Mouse (Mus musculus) heart, adult 11 months (tissue): ENCODE data around the gene Stat5b.
A peak's percentile ranks its signal among the peaks of the same experiment; 100 is the strongest.

Source experiments
- DNase-seq: peaks from one replicate; pipeline ENCODE4 v3.0.0; 2022

Stat5b gene

DNA sequence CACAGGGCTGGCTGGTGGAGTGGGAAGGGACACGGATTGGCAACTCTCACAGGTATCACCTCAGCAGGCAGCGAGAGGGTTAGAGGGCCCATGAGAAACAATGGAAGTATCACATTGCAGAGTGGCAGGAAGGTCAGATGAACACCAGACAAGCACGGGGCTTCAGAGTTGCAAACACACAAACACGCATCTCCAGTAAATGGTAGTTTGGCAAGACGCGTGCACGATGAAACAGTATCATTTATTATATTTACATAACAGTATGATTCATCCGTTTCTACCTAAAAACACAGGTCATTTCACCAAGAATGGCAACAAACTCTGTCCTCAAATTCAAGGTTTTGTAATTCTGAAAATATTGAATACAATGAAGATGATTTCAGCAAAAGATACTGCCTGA lies 11.0 kb downstream of the Stat5b start:
- no peak for DNase-seq

DNA sequence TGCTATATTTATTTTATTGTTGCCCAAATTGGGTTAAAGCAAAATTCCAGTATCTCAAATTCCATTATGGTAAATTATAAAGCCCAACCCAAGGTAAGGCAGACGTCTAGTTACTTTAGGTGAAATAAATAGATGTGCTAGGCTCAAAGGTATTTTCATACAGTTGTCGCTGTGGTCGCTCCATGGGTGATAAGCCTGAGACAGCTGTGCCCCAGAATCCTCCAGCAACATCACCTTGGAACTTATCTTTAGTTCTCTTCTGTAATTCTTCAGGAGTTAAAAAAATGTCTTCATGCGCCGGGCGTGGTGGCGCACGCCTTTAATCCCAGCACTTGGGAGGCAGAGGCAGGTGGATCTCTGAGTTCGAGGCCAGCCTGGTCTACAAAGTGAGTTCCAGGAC lies 11.6 kb downstream of the Stat5b start:
- no peak for DNase-seq

DNA sequence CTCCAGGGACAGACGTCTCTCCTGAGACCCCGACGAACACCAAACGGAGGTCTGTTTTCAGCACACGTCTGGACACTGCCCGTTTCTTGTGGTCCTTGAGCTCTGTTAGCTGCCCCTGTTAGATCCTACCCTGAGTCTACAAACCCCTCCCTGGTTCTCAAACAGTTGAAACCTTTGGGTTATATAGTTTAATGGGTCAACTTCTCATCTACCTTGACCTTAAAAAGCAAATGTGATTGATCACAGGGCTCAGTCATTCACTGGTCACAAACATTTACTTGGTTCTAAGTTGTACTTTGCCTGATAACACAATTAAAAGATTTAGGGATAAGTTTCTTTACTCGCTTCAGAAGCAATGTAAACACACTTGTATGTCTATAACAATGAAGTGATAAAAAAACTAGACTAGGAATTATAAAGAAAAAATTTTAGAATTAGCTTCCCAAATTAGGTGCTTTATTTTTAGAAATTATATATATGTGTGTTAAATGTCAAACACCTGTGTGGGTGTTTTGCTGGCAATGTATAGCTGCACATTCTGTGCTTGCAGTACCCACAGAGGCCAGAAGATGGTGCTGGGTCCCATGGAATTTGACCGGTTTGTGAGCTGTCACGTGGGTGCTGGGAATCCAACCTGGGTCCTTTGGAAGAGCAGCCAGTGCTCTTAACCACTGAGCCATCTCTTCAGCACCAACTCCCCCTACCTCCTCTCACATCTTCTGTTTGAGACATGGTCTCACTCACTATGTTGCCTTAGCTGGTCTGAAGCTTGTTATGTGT lies 13.4 kb downstream of the Stat5b start:
- no peak for DNase-seq

DNA sequence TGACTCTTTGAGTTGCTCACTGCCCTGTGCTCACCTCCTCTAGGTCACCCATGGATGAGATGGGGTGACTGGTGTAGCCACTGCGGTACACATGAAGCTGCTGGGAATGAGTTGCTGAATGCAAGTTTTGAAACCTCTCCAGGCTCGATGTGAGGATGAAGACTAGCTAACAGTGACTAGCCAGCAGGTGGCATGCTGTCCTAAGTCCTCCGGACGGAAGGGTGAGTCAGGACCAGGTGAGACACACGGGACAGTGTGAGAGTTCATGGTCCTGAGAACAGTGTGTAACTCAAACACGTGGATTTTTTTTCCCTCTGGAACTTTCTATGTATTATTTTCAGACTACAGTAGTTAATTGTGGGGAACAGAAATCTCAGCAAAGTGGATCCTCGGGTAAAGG lies 17.1 kb downstream of the Stat5b start:
- DNase-seq, result no peak

DNA sequence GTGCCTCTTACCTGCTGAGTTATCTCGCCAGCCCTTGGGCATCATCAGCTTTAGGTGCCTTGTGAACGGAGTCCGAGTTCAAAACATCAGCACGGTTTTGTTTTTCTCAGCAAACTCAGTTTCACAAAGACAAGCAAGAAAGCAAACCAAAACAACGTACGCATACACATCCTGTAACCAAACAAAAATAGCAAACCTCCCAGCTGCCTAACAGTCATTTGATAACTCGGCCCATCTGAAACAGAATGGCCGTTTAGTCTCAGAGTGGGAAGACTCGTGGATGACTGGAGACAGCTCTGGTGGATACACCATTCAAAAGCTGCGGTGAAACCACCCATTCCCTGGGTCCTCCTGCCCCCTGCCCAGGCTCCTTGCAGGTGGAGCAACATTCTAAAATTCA lies 19.1 kb downstream of the Stat5b start:
- DNase-seq, result no peak

DNA sequence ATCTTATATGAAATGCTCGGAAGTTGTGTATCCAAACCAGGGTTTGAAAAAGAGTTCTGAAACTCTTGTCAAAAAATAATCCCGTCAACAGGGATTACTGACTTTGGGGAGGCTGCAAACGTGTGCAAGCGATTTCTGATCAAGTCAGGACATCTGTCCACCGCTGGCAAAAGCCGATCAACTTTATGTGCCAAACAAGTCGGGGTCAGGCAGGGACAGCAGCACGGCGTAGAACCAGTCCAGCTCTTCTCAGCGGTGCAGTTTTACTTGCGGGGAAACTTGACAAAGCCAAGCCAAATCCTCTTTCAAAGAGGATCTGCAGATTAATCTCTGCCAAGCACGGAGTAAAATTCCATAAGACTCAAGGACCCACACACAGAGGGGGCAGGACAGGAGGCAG lies 20.8 kb downstream of the Stat5b start:
- no peak for DNase-seq

DNA sequence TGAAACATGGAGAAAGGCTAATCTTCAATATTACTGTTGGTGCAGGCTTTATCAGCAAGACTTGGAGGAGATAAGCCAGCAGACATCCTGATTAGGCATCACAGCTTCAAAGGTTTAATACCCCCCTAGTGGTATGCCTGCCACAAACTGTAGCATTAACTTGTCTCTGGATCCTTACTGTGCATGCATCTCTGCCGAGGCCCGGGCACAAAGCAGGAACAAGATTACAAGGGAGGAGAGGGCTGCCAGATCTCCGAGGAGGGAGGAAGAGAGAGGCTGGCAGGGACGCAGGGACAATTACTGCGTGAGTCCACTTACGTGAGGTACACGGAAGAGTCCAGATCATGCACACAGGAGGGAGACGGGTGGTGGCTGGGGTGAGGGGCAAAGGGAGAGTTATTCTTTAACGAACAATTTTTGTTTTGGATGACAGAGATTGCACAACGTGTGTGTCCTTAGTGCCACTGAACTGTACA lies 21.8 kb downstream of the Stat5b start:
- peak; percentile 95 for DNase-seq

DNA sequence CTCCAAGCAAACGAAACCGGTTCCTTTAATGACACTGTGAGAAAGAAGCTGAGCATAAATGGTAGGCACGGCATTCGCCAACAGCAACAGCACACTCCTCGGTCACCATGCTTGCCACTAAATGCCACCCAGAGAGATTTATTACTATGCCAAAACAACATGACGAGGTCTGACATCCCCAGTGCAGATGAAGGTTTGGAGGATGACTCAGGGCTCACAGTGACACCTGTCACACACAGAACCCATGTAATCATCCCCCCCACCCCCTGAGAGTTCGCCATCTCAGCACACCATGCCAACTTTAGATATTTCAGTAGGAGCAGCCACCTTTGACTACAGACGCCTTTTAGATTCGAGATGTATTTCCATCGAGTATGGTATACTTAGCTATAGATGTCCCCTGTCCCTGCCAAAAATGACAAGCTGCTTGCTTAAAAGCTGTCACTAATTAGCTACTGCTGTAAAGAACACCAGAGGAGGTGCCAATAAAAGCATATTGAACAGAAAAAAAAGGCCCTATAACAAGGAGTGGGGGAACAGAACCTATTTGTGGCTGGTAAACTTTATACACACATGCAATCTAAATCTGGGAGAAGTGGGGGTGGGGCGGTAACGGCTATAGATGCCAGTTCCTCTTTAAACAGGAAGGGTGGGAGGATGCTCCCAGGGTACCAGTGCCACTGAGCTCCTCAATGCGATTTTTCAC lies 24.2 kb downstream of the Stat5b start:
- peak; percentile 94 for DNase-seq

DNA sequence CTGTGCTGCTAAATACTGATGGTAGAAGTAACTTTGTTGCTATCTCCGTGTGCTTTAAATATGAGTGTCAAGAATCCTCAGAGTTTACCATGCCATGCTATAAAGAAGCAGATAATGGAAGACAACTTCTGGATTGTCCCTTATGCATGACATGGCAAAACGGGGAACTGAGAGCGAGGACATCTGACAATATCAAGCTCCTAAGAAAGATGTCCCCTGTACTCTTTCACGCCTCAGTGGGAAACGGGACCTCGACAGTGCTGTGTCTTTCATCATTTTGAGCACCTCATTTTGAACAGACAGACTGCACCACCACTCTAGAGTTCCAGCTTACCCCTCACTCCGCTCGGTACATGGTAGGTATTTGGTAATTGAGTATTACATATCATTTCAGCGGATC lies 25.1 kb downstream of the Stat5b start:
- DNase-seq, result no peak

DNA sequence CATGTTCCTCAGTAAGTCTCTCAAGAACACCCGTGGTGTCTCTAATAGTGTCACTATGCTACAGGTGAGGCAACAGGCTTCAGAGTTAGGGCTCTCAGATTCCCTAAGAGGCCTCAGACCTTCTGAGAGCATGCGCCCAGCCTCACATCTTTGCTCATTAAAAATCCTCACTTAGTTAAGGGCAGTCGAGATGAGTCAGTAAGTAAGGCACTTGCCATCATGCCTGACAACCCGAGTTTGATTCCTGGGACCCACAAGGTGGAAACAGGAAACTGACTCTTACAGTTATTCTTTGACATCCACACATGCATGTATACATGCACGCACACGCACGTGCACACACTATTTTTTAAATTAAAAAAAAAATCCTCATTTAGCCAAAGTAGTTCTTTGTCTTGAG lies 26.0 kb downstream of the Stat5b start:
- DNase-seq, result no peak

DNA sequence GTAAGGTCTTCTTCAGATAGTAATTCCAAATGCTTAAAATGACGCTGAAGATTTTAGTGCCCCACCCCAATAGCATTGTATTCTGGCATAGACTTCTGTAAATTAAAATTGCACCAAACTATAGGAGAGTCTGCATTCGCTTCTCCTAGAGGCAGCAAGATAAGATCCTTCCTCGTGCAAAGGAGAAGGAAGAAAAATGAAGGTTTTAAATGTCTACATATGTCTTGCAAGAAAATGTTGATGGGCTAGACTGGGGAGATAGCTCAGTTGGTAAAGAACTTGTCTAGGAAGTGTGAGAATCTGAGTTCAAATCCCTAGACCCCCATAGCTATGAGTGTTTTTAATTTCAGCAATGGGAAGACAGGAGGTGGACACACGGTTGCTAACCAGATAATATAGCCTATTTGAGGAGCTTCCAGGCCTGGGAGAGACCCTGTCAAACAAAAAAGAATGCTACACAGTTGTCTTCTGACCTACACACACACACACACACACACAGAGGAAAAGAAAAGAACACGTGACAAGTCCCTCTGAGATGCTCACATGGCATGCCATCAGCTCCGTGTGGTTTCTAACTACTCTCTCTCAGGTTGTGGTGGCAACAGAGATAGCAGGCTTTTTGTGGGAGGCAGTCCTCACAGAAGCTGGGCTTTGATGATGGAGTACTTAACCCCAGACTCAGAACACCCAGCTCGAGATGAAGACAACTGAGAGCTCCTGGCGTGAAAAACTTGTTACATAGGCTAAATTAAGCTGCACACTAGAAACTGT lies 26.8 kb downstream of the Stat5b start:
- no peak for DNase-seq

DNA sequence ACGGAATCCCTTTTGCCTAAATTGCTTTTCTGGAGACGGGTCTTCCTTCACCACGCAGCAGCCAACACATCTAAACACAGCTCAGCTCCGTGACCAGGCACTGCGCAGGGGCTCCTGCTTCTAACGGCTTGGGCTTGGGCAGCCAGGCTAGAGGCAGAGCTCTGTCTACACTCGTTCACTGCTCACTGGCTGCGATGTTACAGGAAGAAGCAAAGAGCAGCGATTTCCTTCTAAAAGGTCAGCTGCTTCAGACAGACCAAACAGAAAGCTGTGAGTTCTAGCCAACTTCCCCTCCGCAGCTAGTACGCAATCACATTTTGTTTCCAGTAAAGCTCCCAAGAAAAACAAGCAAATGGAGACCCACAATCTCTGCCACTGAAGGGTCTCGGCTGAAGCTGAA lies 28.2 kb downstream of the Stat5b start:
- DNase-seq, result peak; percentile 98

DNA sequence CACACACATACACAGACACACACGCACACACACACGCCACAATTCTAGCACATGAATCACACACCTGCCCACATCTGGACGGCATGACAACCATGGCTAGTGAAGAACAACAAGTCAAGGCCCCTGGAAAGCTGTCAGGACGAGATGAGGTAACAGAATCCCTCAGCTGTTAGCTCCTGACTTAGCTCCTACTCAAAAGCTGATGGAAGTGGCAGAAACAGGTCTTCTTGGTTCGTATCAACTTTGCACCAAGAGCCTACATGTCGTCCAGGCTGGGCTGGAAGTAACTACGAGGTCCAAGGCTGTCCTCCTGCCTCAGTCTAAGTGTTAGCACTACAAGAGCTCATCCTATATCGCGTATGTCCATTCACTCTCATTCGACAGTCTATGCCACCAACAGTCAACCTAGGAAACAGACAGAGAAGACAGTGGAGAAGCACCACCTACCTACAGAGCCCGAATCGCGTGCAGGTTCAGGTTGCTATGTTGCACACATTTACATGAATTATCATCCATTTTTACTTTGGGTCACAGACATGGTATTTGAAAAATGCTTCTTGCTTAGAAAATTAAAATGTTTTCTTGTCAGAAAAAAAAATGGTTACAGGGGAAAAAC lies 28.8 kb downstream of the Stat5b start:
- DNase-seq, result no peak

DNA sequence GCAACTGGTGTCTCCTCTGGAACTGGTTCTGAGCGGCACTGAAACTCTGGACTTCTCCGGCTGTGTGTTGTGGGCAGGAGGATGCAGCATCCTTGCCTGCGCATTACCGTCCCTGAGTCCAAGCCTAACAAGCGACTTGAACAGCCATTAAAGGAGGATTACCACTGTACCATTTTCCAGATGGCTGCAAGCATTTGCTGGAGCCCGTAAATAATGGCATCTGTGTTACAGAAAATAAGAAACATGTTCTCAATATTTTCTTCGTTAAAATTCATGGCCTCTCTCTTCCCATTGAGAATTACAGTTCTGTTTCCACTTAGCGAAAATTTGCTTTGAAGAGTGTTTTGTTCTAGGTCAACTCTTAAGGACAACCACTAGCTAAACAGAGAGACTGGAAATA lies 30.5 kb downstream of the Stat5b start:
- DNase-seq, result no peak

DNA sequence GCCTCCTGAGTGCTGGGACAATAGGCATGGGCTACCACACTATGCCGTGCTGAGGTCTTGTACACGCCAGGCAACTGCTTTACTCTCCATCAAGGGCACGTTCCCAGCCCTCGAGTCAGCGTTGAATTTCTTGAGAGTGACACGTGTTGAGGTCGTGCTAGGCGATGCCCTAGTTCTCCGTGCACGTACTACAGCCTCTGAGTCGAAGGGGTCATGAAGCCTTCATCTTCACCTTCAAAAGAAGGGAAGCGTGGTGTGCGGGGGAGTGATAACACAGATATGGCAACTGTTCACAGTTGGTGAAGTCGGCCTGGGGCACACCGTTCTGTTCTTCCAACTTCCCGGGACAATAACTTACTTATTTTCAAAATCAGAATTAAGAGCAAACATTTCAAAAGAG lies 30.9 kb downstream of the Stat5b start:
- DNase-seq, result no peak

DNA sequence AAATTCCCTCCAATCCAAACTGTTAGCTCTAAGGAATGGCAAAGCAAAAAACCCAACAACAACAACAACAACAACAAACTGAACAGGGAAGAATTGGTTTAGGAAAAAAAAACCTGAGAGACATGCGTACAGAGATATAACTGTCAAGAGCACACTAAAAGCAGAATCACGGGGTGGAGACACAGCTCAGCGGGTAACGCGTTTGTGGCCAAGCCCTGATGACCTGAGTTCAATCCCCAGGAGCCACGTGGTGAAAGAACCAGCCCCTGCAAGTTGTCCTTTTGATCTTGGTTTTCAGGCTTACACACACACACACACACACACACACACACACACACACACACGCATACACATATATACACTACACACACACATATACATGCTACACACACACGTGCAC lies 31.5 kb downstream of the Stat5b start:
- no peak for DNase-seq

DNA sequence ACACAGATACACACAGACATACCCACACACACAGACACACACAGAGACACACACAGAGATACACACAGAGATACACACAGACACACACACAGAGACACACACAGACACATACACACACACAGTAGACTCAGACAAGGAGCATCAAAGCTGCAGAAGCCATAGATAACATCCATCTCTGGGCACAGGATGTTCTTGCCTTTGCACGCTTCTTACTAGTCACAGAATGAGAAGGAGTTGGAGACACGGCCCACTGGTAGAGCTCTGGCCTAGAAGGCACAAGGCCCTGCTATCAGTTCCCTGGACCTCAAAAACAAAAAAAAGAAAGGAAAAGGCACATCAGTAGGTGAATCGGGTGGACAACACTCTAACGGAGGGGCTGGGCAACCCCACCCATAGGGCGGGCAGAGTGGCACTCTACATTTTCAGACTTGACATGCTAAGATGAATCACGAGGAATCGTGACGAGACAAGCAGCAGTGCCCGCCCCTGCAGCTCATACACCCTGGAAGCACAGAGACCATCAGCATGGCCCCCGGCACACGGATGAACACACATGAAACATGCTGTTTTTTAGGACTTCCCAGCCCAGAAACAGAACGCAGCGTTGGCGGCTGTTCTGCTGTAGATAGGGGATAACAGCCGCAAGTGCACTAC lies 32.0 kb downstream of the Stat5b start:
- DNase-seq, result no peak

DNA sequence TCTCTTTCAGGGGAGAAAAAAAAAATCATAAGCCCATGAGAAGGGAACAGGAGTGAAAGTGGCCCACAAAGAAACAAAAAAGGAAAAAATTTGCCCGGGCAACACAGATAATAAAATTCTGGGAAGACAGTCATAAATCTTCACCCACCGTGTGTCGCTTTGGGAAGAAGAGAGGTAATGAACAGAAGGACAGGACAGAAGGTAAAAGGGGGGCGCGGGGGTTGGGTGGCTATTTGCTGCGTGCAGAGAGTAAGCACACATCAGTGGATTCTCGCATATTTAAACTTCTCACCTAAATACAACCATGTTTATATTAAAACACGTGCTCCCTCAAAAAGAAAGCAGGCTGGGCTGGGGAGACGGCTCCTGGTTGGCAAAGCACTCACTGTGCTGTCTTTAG lies 33.2 kb downstream of the Stat5b start:
- no peak for DNase-seq

DNA sequence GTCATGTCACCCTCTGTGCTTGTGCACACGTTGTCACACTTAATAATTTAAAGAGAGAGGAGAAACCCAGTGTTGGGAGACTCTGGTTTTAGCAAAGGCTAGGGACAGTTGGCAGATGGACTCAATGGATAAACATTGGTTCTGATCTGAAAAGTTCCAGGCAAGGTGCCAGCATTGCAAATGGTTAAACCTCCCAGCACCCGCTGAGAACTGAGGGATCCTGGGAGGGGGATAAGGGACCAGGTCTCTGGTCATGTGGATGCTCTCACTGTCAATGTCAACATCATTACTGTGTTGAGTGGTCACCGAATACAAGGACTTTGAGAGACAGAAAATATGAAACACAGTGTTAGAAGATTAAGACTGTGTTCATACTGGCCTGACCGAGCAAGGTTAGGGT lies 33.7 kb downstream of the Stat5b start:
- no peak for DNase-seq

DNA sequence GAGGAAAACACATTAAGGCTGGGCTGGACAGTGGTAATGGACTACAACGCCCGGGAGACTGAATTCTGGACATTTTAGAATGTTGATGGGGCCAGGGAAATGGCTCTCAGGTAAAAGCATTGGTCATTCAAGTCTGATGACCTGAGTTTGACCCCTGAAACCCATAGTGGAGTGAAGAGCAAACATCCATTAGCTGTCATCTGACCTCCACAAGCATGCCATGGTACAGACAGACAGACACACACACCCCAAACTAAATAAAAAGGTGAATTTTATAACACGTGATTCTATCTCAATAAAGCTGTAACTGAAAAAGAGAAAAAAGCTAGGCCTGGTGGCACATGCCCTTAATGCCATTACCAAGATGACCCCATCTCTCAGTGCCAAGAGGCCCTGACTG lies 34.2 kb downstream of the Stat5b start:
- DNase-seq, result no peak

DNA sequence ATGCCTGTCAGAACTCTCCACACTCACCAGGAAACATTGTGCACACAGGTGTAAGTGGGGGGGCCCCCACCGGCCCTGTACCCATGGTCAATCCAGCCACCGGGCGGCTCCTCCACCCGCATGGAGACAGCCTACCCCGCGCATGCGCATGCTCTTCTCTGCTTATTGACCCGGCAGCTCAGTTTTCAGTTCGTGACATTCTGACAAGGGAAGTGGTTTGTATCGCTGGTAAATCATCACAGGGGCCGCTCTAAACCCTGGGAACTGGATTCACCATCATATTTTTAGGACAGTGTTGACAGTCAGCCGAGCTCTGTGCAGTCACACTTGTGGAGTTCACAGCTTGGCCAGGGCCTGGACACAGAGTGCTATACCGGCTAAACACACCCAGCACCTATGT lies 36.0 kb downstream of the Stat5b start:
- peak; percentile 98 for DNase-seq

DNA sequence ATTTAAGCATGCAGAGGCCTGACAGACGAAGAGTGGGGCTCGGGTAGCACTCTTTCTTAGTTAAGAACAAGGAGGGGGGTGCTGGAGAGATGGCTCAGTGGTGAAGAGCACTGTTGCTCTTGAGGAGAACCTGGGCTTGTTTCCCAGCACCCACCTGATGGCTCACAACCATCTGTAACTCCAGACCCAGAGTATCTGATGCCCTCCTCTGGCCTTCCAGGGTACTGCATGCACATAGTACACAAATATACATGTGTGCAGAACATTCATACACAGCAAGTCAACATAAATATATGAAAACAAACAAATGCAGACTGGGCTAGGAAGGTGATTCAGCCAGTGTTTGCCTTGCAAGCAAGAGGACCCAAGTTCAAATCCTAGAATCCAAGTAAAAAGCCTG lies 39.4 kb downstream of the Stat5b start:
- DNase-seq, result no peak

DNA sequence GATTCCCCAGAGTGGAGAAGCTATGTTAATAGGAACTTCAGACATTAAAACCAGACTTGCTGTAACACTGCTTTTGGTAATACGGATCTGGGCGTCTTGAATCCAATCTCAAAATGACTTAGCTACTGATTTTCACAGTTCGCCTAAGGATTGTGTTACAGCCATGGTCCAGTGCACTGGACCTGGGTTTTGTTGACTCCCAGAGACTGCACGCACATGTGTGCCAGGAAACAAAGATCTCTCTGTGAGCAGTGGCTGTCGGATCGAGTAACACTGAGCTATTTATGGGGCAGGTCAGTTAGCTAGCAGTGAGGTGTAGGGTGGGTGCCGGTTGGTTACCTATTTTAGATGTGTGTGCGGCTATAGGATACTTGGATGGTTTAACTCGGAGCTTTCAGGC lies 40.0 kb downstream of the Stat5b start:
- peak; percentile 94 for DNase-seq
